Mouse (Mus musculus): Measurements from ENCODE around the gene Prnd. TPM values are rescaled to one million over a fixed set of nuclear protein-coding genes. Genes with fewer than 3 reads are reported as not detected.

The Prnd gene
- polyA plus RNA-seq, 2 experiments from 2014 or later, result 0.19 TPM; not detected in 1

DNA sequence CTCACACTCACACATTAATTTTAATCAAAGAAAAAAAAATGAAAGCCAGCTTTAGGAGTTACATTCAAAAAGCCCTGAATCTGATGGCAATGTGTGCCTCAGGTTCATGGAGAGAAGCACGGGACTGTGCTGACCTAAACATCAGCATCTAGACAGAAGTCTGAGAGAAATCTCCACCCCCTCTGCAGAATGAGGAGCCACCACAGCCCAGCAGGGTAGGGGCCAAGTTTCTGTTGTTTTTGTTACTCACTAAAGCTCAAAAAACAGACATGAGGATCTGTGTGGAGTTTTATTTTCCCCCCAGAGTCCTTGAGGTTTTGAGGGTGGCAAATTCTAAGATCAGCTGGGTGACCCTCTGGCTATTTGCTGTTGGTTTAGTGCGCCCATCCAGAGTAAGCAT, 37.9 kb downstream of the Prnd start:
- ATAC-seq, result no peak

- peak; percentile 69 for ATAC-seq
Measured at GRCm38 (mm10) chr2:131992487-131992886, 41.8 kb downstream of the Prnd start.

- peak; percentile 60 for ATAC-seq
Measured at GRCm38 (mm10) chr2:131993151-131993550, 42.5 kb downstream of the Prnd start.

DNA sequence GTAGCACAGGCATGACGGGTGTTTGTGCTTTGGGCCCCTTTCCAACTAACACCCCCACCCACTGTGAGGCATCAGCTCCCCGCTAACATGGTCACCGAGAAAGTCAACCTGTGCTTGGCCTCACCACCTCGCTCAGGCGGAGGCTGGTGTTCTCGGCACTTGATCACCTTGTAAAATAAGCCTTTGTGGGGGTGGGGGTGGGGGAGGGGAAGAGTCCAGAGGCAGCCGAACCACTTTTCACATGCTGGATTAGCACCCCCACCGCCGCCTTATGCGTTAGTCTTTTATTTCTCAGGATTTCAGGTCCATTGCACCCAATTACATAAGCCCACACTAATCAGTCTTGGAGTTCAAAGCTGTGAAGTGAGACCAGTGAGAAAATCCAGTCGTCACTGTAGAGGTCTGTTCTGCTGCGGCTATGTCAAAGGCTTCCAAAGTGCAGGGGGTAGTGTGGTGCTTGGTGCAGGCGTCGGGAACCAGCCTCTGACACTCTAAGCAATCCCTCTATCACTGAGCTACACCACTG, 43.0 kb downstream of the Prnd start:
- no peak for ATAC-seq

GRCm38 (mm10) chr2:131994971-131995370, 44.3 kb downstream of the Prnd start:
- no peak for ATAC-seq

GRCm38 (mm10) chr2:131995742-131996141, 45.1 kb downstream of the Prnd start:
- ATAC-seq, result no peak

DNA sequence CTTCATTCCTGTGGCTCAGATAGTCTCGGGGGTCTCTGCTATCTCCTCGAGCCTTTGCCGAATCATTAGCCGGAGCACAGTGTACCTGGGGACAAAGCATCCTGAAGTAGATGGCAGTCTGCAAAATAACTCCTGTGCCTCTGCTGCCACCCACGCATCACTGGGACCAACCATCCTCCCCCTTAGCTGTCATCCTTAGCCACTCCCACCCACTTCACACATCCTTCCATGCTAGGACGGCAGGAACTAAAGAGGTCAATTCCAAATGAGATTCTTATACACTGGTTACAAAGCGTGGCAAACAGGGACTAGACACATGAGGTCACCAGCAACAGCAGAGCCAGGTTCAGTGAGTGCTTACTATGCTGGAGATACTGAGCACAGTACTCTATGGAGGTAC, 45.7 kb downstream of the Prnd start:
- no peak for ATAC-seq

GRCm38 (mm10) chr2:131997356-131997755, 46.7 kb downstream of the Prnd start:
- ATAC-seq, result no peak

DNA sequence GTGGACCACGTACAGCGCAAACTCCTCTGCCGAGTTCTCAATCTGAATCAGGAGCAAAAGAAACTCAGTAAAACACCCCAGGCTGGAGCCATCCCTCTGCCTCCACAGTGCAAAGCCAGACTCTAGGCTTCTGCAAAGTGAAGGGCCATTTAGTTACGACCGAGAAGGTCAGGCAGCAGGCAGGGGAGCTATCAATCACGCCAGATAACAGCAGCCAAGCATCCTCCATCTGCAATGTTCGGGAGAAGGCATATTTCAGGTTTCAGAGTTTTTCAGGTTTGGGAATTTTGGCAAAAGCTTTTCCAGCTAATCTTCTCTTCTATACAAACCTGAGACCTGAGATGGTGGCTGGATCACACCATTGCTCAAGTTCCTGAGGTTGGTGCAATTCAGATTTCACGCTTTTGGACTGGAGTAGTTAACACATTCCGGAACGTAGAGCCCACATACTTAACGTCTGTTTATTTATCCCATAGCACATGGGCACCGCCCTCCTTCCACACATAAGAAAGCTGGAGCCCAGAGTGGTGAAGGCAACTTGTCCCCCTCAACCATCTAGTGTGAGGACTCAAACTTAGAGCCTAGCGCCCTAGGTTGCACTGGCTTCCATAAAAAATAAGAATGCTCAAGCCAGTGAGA, 51.2 kb downstream of the Prnd start:
- ATAC-seq, result no peak

- ATAC-seq, result no peak
Measured at GRCm38 (mm10) chr2:132003916-132004315, 53.3 kb downstream of the Prnd start.

DNA sequence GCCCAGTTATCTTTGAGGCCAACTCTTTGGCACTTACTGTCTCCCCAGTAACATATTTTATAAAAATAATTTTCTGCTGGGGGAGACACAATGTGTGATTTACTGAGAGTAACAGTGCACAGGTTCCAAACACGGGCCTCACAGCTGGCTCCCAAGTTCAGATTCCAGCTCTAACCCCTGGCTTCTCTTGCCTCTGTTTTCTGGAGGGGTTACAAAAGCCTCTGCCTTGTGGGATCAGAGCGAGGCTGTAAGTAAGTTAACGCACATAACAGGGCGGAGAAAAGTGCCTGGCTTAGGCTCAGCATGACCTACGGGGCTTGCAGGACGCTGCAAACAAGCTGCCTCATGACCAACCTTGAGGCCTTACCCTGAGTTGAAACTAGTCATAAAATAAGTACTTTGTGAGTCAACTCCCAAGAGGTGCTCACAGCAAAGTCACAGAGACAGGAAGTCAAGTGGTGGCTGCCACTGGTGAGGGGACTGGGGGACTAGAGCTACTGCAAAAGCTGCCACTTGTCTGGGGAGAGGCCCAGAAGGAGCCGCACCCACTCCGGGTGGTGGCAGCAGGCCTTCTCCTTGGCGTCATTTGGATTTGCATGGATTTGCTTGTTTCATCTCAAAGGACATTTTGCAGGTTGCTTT, 54.0 kb downstream of the Prnd start:
- ATAC-seq, result peak; percentile 96

- ATAC-seq, result no peak
Measured at GRCm38 (mm10) chr2:132005445-132005844, 54.8 kb downstream of the Prnd start.

Other genes with a start within 250 kb of the Prnd start
- not detected for gene Erv3, start 91.1 kb upstream of the Prnd start, polyA plus RNA-seq (2017; shearing (Covaris generic))
- 10 to 100 TPM; 11.8 to 12.3 TPM for gene Prnp, start 40.9 kb upstream of the Prnd start, polyA plus RNA-seq (2017; shearing (Covaris generic))
- gene Prn, start 40.9 kb upstream of the Prnd start, polyA plus RNA-seq (2017; shearing (Covaris generic)), result not detected
- gene Rassf2, start 79.4 kb downstream of the Prnd start, polyA plus RNA-seq (2017; shearing (Covaris generic)), result 100 to 1,000 TPM in 1 of 2 experiments, 10 to 100 TPM in 1; 67.6 to 113 TPM
- 10 to 100 TPM; 14.0 to 16.4 TPM for gene Slc23a2, start 194.2 kb downstream of the Prnd start, polyA plus RNA-seq (2017; shearing (Covaris generic))

Data from CD4-positive, CD25-positive, alpha-beta regulatory T cell, adult 4 months (primary cell).